In genomic region chr17:90813760-90814159, GRCm38 (mm10) we compare ENCODE assay signal across 18 mouse cellular contexts.
DNase-seq lines count a peak whose midpoint lies in the region; ATAC-seq and TF ChIP-seq lines count a peak whose summit lies in the region.
"Had no signal": no experiment of that assay in that cellular context is flagged by ENCODE, and none has a peak within 500 bp of the region (broad histone marks: within the 10 kb centered on the region; RNA-seq: fewer than 3 reads in every experiment).

No protein-coding gene starts in this region.

- no peak overlapping the region for H3K9ac ChIP-seq in kidney, postnatal 0 days (ENCODE audit: low read depth, low read length)
- H3K9ac ChIP-seq: embryonic facial prominence, embryonic 12.5 days; liver, embryonic 14.5 days had no signal

- intact Hi-C loops in heart, postnatal 25 days (cut with DNase I): loop anchor here (10.0 kb wide), 1 partner anchor 211 kb away; no protein-coding TSS in a partner anchor

- DNase-seq in heart, adult 11 months: peak; percentile 86
- no peak for DNase-seq in heart, postnatal 25 days (ENCODE audit: low spot score)
- DNase-seq in kidney, postnatal 0 days (ENCODE audit: low spot score): peak; percentile 63
- DNase-seq in kidney, adult 11 months: no peak
- peak; percentile 37 for DNase-seq in fibroblast of lung, adult 2 months (ENCODE audit: low read depth)
- DNase-seq in lung, postnatal 25 days (ENCODE audit: low spot score): peak; percentile 79
- no peak for DNase-seq in embryo, embryonic 10.5 days (ENCODE audit: low spot score)
- DNase-seq: adrenal gland, adult 2 months; layer of hippocampus, postnatal 36 days; thymus, postnatal 4 days had no signal

- H3K27me3 ChIP-seq in kidney, postnatal 0 days (ENCODE audit: insufficient read depth, low read length): no peaks in the 10 kb centered on the region
- H3K27me3 ChIP-seq: embryonic facial prominence, embryonic 12.5 days; megakaryocyte, embryonic 14.5 days had no signal

- no peak overlapping the region for H3K4me2 ChIP-seq in kidney, postnatal 0 days (ENCODE audit: low read length)
- H3K4me2 ChIP-seq: embryonic facial prominence, embryonic 12.5 days had no signal

- H3K4me3 ChIP-seq in kidney, postnatal 0 days (replicated peaks; ENCODE audit: low read depth, low read length): no peak overlapping the region
- H3K4me3 ChIP-seq: embryonic facial prominence, embryonic 12.5 days; forebrain, embryonic 10.5 days; hindbrain, embryonic 10.5 days; limb, embryonic 10.5 days; megakaryocyte, embryonic 14.5 days had no signal

- H3K9me3 ChIP-seq in kidney, postnatal 0 days (replicated peaks; ENCODE audit: low read length): no peaks in the 10 kb centered on the region
- H3K9me3 ChIP-seq: embryonic facial prominence, embryonic 12.5 days; forebrain, embryonic 10.5 days; hindbrain, embryonic 10.5 days; limb, embryonic 10.5 days; megakaryocyte, embryonic 14.5 days had no signal

- H3K36me3 ChIP-seq in kidney, postnatal 0 days (ENCODE audit: insufficient read depth, low read length): no peaks in the 10 kb centered on the region
- H3K36me3 ChIP-seq: embryonic facial prominence, embryonic 12.5 days; forebrain, embryonic 10.5 days; hindbrain, embryonic 10.5 days; limb, embryonic 10.5 days had no signal

- H3K4me1 ChIP-seq in kidney, postnatal 0 days (replicated peaks; ENCODE audit: insufficient read depth, low read length): no peaks in the 10 kb centered on the region
- H3K4me1 ChIP-seq: embryonic facial prominence, embryonic 12.5 days; forebrain, embryonic 10.5 days; hindbrain, embryonic 10.5 days; limb, embryonic 10.5 days; megakaryocyte, embryonic 14.5 days had no signal

- TF ChIP-seq CTCF in kidney, postnatal 0 days (IDR thresholded peaks at IDR 0.05; ENCODE audit: low read depth): no peak

- ATAC-seq in kidney, postnatal 0 days (replicated peaks; ENCODE audit: low FRiP score, low read depth): no peak
- ATAC-seq: midbrain, embryonic 16.5 days had no signal

- no peak overlapping the region for H3K27ac ChIP-seq in kidney, postnatal 0 days
- H3K27ac ChIP-seq: embryonic facial prominence, embryonic 12.5 days; forebrain, embryonic 10.5 days; hindbrain, embryonic 10.5 days; limb, embryonic 10.5 days; liver, embryonic 14.5 days; stomach, postnatal 0 days had no signal

Comparison
In these comparisons a context has a peak if more than half of its experiments do, and no peak if none do; other contexts are left out.
1. DNase-seq: peak in heart, adult 11 months (single experiment), kidney, postnatal 0 days (single experiment), fibroblast of lung, adult 2 months (single experiment) and lung, postnatal 25 days (single experiment); none in heart, postnatal 25 days (single experiment), kidney, adult 11 months (single experiment) and embryo, embryonic 10.5 days (single experiment).